Mouse (Mus musculus): Measurements from ENCODE around the gene Arid4a.

GRCm38 (mm10) chr12:71043571-71043970 lies 27.8 kb downstream of the Arid4a start:
- no peak for TF ChIP-seq GATA1 (IDR thresholded peaks at IDR 0.05; ENCODE audit: borderline replicate concordance, low read length)
- TF ChIP-seq FLI1 (IDR thresholded peaks at IDR 0.05; ENCODE audit: low read length), result no peak

All from megakaryocyte, embryonic 14.5 days (primary cell).